Mouse (Mus musculus) cerebellum, adult 2 months (tissue): Measurements from ENCODE around the gene Srpr.

Experiments
- CTCF ChIP-seq: fragments of 200-500 bp; IDR thresholded peaks from 2 replicates; pipeline ENCODE4 v1.5.1; 2011; ENCODE audit warnings: low read depth, mild to moderate bottlenecking, control low read depth, low read length, moderate library complexity, borderline replicate concordance; ENCODE audit not compliant: insufficient read depth
- POLR2A ChIP-seq: fragments of 200-500 bp; IDR thresholded peaks from 2 replicates; pipeline ENCODE4 v1.6.1; 2011; ENCODE audit warnings: low read length, control low read depth, borderline replicate concordance; ENCODE audit not compliant: insufficient read depth

GRCm38 (mm10) chr9:35160662-35161061, 39.3 kb upstream of the Srpr start:
- no peak for TF ChIP-seq CTCF
- TF ChIP-seq POLR2A: no peak
